Mouse (Mus musculus): ENCODE data around the gene Fam172a.

- no peak for TF ChIP-seq POLR2A (IDR thresholded peaks at IDR 0.05; ENCODE audit: low read depth, low read length)
- no peak for TF ChIP-seq CTCF (IDR thresholded peaks at IDR 0.05; ENCODE audit: borderline replicate concordance, insufficient read depth, low read length)
Observed at GRCm38 (mm10) chr13:78010176-78010575, 308.3 kb downstream of the Fam172a start.
